In genomic region chr13:69534334-69534653, GRCm38 (mm10) we compare ENCODE assay signal across 8 mouse cellular contexts. TPM values are rescaled to one million over a fixed set of nuclear protein-coding genes. Genes with fewer than 3 reads are reported as not detected.
DNase-seq lines count a peak whose midpoint lies in the region; ATAC-seq and TF ChIP-seq lines count a peak whose summit lies in the region.

Gene Tent4a (minus strand): TSS chr13:69534617.

- DNase-seq in cerebellum, adult 2 months: no peak
- no peak for DNase-seq in cerebellum, postnatal 25 days
- DNase-seq in hindbrain, embryonic 14.5 days (ENCODE audit: low spot score): no peak
- DNase-seq in liver, postnatal 0 days: no peak
- no peak for DNase-seq in urinary bladder, postnatal 4 days (ENCODE audit: low spot score in 2 of 2)
- no peak for DNase-seq in spleen, postnatal 10 days (ENCODE audit: low spot score in 2 of 2)

- peak within 1 kb of the TSS; percentile 94 for H3K4me3 ChIP-seq in cerebellum, adult 2 months (replicated peaks; ENCODE audit: insufficient read depth, low read depth, low read length)
- H3K4me3 ChIP-seq in erythroblast, embryonic 14.5 days (replicated peaks): peak within 1 kb of the TSS; percentile 98
- peak within 1 kb of the TSS; percentile 94 for H3K4me3 ChIP-seq in hindbrain, embryonic 14.5 days (replicated peaks; ENCODE audit: low read length)
- peak within 1 kb of the TSS; percentile 93 for H3K4me3 ChIP-seq in liver, postnatal 0 days (ENCODE audit: low read depth, low read length)

- ATAC-seq in CD4-positive, CD25-positive, alpha-beta regulatory T cell, adult 4 months: peak; percentile 51
- peak; percentile 86 for ATAC-seq in hindbrain, embryonic 14.5 days (ENCODE audit: low FRiP score)
- peak; percentile 84 for ATAC-seq in liver, postnatal 0 days

- no peak for TF ChIP-seq CTCF in cerebellum, adult 2 months (IDR thresholded peaks at IDR 0.05; ENCODE audit: borderline replicate concordance, insufficient read depth, low read depth, low read length)
- no peak for TF ChIP-seq CTCF in liver, postnatal 0 days (IDR thresholded peaks at IDR 0.05; ENCODE audit: low read depth)

- WGBS in cerebellum, adult 2 months: 6% methylated on average over 47 of the region's 57 CpGs
- WGBS in hindbrain, embryonic 14.5 days: under 1% methylated on average over 28 of the region's 57 CpGs
- 0% methylated on average over 4 of the region's 57 CpGs for whole genome bisulfite sequencing in liver, postnatal 0 days (ENCODE audit: insufficient replicate concordance)

- no peaks in the 10 kb centered on the region for H3K27me3 ChIP-seq in cerebellum, adult 2 months (ENCODE audit: control insufficient read depth, insufficient read depth, low read length)
- H3K27me3 ChIP-seq in erythroblast, embryonic 14.5 days (ENCODE audit: control insufficient read depth): no peaks in the 10 kb centered on the region
- H3K27me3 ChIP-seq in hindbrain, embryonic 14.5 days (ENCODE audit: control insufficient read depth, insufficient read depth, low read length): no peaks in the 10 kb centered on the region
- no peaks in the 10 kb centered on the region for H3K27me3 ChIP-seq in liver, postnatal 0 days (ENCODE audit: insufficient read depth, low read length)

- no peak for TF ChIP-seq EP300 in liver, postnatal 0 days (IDR thresholded peaks at IDR 0.05; ENCODE audit: low read depth)

- no peaks in the 10 kb centered on the region for H3K9me3 ChIP-seq in erythroblast, embryonic 14.5 days (ENCODE audit: control insufficient read depth, low read length)
- H3K9me3 ChIP-seq in hindbrain, embryonic 14.5 days (ENCODE audit: control insufficient read depth, low read length): no peaks in the 10 kb centered on the region
- H3K9me3 ChIP-seq in liver, postnatal 0 days (ENCODE audit: low read length): no peaks in the 10 kb centered on the region

- no peak for TF ChIP-seq POLR2A in cerebellum, adult 2 months (IDR thresholded peaks at IDR 0.05; ENCODE audit: borderline replicate concordance, insufficient read depth, low read length)

- H3K9ac ChIP-seq in hindbrain, embryonic 14.5 days: peak within 1 kb of the TSS; percentile 90
- peak within 1 kb of the TSS; percentile 92 for H3K9ac ChIP-seq in liver, postnatal 0 days (replicated peaks)

- peaks cover 24% of the 10 kb centered on the region for H3K36me3 ChIP-seq in erythroblast, embryonic 14.5 days (ENCODE audit: control insufficient read depth)
- H3K36me3 ChIP-seq in hindbrain, embryonic 14.5 days (replicated peaks; ENCODE audit: control insufficient read depth, insufficient read depth): no peaks in the 10 kb centered on the region; the same call in 1 of the 2 replicates
- H3K36me3 ChIP-seq in liver, postnatal 0 days (replicated peaks; ENCODE audit: insufficient read depth, low read length): peaks cover 6% of the 10 kb centered on the region

- H3K4me2 ChIP-seq in hindbrain, embryonic 14.5 days (replicated peaks): peak within 1 kb of the TSS; percentile 96
- peak within 1 kb of the TSS; percentile 98 for H3K4me2 ChIP-seq in liver, postnatal 0 days (ENCODE audit: low read depth, low read length)

- peaks cover 25% of the 10 kb centered on the region for H3K4me1 ChIP-seq in cerebellum, adult 2 months (ENCODE audit: control insufficient read depth, insufficient read depth, low read length)
- H3K4me1 ChIP-seq in erythroblast, embryonic 14.5 days (ENCODE audit: control insufficient read depth): peaks cover 66% of the 10 kb centered on the region
- peaks cover 54% of the 10 kb centered on the region for H3K4me1 ChIP-seq in hindbrain, embryonic 14.5 days (replicated peaks; ENCODE audit: control insufficient read depth, insufficient read depth, low read length)
- H3K4me1 ChIP-seq in liver, postnatal 0 days (ENCODE audit: insufficient read depth): peaks cover 31% of the 10 kb centered on the region

- peak within 1 kb of the TSS; percentile 99 for H3K27ac ChIP-seq in cerebellum, adult 2 months (ENCODE audit: insufficient read depth, low read length)
- peak within 1 kb of the TSS; percentile 98 for H3K27ac ChIP-seq in hindbrain, embryonic 14.5 days
- H3K27ac ChIP-seq in liver, postnatal 0 days (ENCODE audit: low read depth): peak within 1 kb of the TSS; percentile 99

RNA-seq across cellular contexts. Expression of gene Tent4a, which starts in this region (rescaled TPM):
- polyA plus RNA-seq in cerebellum, adult 2 months (2012; rRNA removed): 26.2 and 27.4 TPM in 2 replicates
- polyA plus RNA-seq in CD4-positive, CD25-positive, alpha-beta regulatory T cell, adult 4 months (2017; shearing (Covaris generic)): 1 to 10 TPM; 4.4 to 5.6 TPM
- 1.1 and 1.2 TPM in 2 replicates for polyA plus RNA-seq in erythroblast, embryonic 14.5 days (2012)
- 8.9 and 9.3 TPM in 2 replicates for polyA plus RNA-seq in hindbrain, embryonic 14.5 days (2014; fragmentation: Nextera tagmentation; extraction: Ambion mirVana)
- 1.9 and 2.4 TPM in 2 replicates for polyA plus RNA-seq in liver, postnatal 0 days (2015; fragmentation: Nextera tagmentation; extraction: Ambion mirVana)
